Mouse (Mus musculus) heart, adult 11 months (tissue): Measurements from ENCODE around the gene Gm10772.
"Not testable (repeated sequence)": the region's sequence is repeated elsewhere in the genome, so short reads cannot be mapped to it uniquely, and the experiment has no call there.

ENCODE experiments used
- DNase-seq: peaks from one replicate; pipeline ENCODE4 v3.0.0; 2022

Gene Gm10772

DNA sequence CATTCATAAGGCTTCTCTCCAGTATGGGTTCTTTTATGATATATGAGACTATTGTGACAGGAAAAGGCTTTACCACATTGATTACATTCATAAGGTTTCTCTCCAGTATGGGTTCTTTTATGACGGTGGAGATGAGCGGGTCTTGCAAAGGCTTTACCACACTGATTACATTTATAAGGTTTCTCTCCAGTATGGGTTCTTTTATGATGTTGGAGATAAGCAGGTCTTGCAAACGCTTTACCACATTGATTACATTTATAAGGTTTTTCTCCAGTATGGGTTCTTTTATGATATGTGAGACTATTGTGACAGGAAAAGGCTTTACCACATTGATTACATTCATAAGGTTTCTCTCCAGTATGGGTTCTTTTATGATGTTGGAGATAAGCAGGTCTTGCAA lies at the start of gene Gm10772:
Gm10772 (minus strand) TSS at position 101 of the 400 bp plus-strand sequence.
- not testable (repeated sequence) for DNase-seq

DNA sequence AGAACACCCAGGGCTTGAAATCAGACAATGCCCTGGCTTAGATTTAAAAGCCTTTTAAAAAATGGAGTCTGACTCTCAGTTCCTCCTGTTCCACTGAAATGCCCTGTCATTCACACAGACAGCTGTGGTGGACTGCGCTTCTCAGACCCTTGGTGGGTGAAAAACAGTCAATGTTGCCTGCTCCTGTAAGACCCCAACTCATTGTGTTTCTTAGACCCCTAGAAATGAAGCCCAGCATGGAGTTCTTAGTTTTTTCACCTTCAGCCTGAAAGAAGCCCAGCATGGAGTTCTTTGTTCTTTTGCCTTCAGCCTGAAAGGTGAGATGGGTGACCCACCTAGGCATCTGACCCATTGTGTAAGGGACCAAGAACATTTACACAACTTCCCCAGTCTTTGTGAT lies 36.5 kb upstream of the Gm10772 start:
- not testable (repeated sequence) for DNase-seq

DNA sequence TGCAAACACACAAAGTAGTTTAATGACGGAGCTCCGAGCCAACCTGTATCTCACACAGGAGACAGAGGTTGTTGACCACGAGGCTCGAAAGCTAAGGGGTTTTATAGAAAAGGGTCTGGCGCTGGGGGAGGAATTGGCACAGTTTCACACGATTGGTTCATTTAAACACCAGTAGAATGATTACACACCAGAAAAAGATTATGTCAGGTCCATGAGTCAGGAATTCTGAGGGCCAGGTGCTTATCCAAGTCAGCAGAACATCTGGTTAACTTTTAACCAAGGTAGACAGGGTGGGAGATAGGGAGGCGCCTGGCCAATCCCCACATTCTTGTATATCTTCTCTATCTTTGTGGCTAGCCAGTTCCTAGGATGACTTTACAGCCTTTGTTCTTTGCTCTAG lies 35.8 kb upstream of the Gm10772 start:
- peak; percentile 55 for DNase-seq

DNA sequence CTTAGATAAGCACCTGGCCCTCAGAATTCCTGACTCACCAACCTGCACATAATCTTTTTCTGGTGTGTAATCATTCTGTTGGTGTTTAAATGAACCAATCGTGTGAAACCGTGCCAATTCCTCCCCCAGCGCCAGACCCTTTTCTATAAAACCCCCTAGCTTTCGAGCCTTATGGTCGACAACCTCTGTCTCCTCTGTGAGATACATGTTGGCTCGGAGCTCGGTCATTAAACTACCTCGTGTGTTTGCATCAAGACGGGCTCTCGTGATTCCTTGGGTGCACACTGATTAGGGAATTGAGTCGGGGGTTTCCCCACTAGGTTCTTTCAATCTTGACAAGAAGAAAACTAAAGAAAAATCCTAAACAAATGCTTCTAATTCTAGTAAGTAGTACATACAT lies 13.0 kb downstream of the Gm10772 start:
- peak; percentile 75 for DNase-seq

DNA sequence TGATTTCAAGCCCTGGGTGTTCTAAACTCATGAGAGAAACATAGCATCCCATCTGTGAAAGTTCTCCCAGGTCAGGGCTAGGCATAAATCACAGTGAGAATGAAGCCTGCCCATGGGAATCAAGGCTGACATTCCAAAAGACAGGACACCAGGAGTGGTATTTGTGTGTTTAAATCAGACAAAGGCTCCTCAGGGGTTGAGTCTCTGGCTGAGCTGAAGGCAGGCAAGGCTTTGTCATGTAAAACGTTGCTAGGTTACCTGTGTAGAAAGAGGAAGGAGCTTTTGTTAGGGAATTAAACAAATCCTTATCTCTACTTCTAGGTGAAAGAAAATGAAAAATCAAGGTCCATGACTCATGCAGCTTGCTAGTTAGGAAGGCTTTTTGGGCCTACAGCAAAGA lies 13.6 kb downstream of the Gm10772 start:
- not testable (repeated sequence) for DNase-seq

DNA sequence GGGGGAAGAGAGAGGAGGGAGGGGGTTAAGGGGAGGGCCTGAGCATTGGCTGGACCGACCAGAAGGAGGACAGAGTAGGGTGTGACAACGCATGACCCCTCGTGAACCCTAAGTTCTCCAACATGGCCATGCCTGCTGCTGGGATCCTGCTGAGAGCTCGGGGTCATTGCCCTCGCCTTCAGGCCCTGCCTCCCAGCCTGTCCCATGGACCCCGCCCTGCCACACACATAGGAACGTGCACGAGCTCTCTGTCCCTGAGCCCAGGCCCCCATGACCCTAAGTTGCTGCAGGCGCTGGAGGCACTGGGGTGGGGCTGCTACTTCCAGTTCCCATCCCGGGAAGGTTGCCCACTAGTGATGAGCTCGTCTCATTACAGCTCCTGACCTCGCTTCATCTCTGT lies 48.2 kb downstream of the Gm10772 start:
- DNase-seq: not testable (repeated sequence)
